In genomic region chr14:26595695-26596365, GRCm38 (mm10) we compare ENCODE assay signal across 15 mouse cellular contexts. TPM values are rescaled to one million over a fixed set of nuclear protein-coding genes. Genes with fewer than 3 reads are reported as not detected.
DNase-seq lines count a peak whose midpoint lies in the region; ATAC-seq and TF ChIP-seq lines count a peak whose summit lies in the region.
"Had no signal": no experiment of that assay in that cellular context is flagged by ENCODE, and none has a peak within 500 bp of the region (broad histone marks: within the 10 kb centered on the region; RNA-seq: fewer than 3 reads in every experiment).

No protein-coding gene starts in this region.

- no peak for TF ChIP-seq POLR2A in kidney, adult 2 months (IDR thresholded peaks at IDR 0.05; ENCODE audit: low read depth, low read length)

- no peak overlapping the region for H3K4me3 ChIP-seq in kidney, adult 2 months (ENCODE audit: insufficient read depth, low read depth, low read length)
- no peak overlapping the region for H3K4me3 ChIP-seq in liver, postnatal 0 days (ENCODE audit: low read depth, low read length)
- H3K4me3 ChIP-seq in hindbrain, postnatal 0 days (ENCODE audit: low read length): no peak overlapping the region
- H3K4me3 ChIP-seq: forebrain, embryonic 12.5 days had no signal

- WGBS in kidney, adult 2 months: 52% methylated on average over 5 of the region's 5 CpGs
- WGBS in liver, postnatal 0 days (ENCODE audit: insufficient replicate concordance): 40% methylated on average over 5 of the region's 5 CpGs
- 90% methylated on average over 5 of the region's 5 CpGs for WGBS in hindbrain, postnatal 0 days

- 0 out of 2 replicates have a peak, but pooled peaks cover 2% of the 10 kb centered on the region for H3K4me1 ChIP-seq in kidney, adult 2 months (ENCODE audit: control insufficient read depth, insufficient read depth, low read length)
- H3K4me1 ChIP-seq in liver, postnatal 0 days (ENCODE audit: insufficient read depth): peaks cover 2% of the 10 kb centered on the region; the same call in 1 of the 2 replicates
- H3K4me1 ChIP-seq in hindbrain, postnatal 0 days (ENCODE audit: insufficient read depth, low read length): no peaks in the 10 kb centered on the region
- H3K4me1 ChIP-seq: forebrain, embryonic 12.5 days had no signal

- TF ChIP-seq EP300 in liver, postnatal 0 days (IDR thresholded peaks at IDR 0.05; ENCODE audit: low read depth): peak; percentile 77

- H3K9me3 ChIP-seq in liver, postnatal 0 days (ENCODE audit: low read length): no peaks in the 10 kb centered on the region
- H3K9me3 ChIP-seq in hindbrain, postnatal 0 days (ENCODE audit: low read length): 0 out of 2 replicates have a peak, but pooled peaks cover 2% of the 10 kb centered on the region

- TF ChIP-seq CTCF in kidney, adult 2 months (conservative IDR thresholded peaks at IDR 0.05; ENCODE audit: insufficient read depth, insufficient read length, low read depth, low read length): no peak
- no peak for TF ChIP-seq CTCF in liver, postnatal 0 days (IDR thresholded peaks at IDR 0.05; ENCODE audit: low read depth)
- TF ChIP-seq CTCF in hindbrain, postnatal 0 days (IDR thresholded peaks at IDR 0.05; ENCODE audit: low read depth): no peak

- H3K4me2 ChIP-seq in liver, postnatal 0 days (ENCODE audit: low read depth, low read length): peak overlapping the region; percentile 42
- no peak overlapping the region for H3K4me2 ChIP-seq in hindbrain, postnatal 0 days (ENCODE audit: low read depth, low read length)
- H3K4me2 ChIP-seq: forebrain, embryonic 12.5 days had no signal

- H3K36me3 ChIP-seq in kidney, adult 2 months (ENCODE audit: control insufficient read depth, insufficient read depth, low read length): peaks cover 2% of the 10 kb centered on the region
- peaks cover 5% of the 10 kb centered on the region; the same call in 1 of the 2 replicates for H3K36me3 ChIP-seq in liver, postnatal 0 days (replicated peaks; ENCODE audit: insufficient read depth, low read length)
- peaks cover 9% of the 10 kb centered on the region for H3K36me3 ChIP-seq in hindbrain, postnatal 0 days (ENCODE audit: insufficient read depth, low read length)

- ATAC-seq in liver, postnatal 0 days: peak; percentile 62
- no peak for ATAC-seq in hindbrain, postnatal 0 days
- ATAC-seq: hindbrain, embryonic 16.5 days; lung, postnatal 0 days had no signal

- H3K9ac ChIP-seq in liver, postnatal 0 days (replicated peaks): no peak overlapping the region
- H3K9ac ChIP-seq in hindbrain, postnatal 0 days (replicated peaks; ENCODE audit: low read length): no peak overlapping the region
- H3K9ac ChIP-seq: forebrain, embryonic 12.5 days had no signal

- H3K27me3 ChIP-seq in kidney, adult 2 months (replicated peaks; ENCODE audit: control insufficient read depth, insufficient read depth, low read length): no peaks in the 10 kb centered on the region
- no peaks in the 10 kb centered on the region for H3K27me3 ChIP-seq in liver, postnatal 0 days (ENCODE audit: insufficient read depth, low read length)
- H3K27me3 ChIP-seq in hindbrain, postnatal 0 days (ENCODE audit: insufficient read depth, low read length): no peaks in the 10 kb centered on the region
- H3K27me3 ChIP-seq: forebrain, embryonic 12.5 days had no signal

- H3K27ac ChIP-seq in kidney, adult 2 months (ENCODE audit: insufficient read depth, low read depth, low read length): peak overlapping the region; percentile 16; the same call in 1 of the 2 replicates
- peak overlapping the region; percentile 71 for H3K27ac ChIP-seq in liver, postnatal 0 days (ENCODE audit: low read depth)
- H3K27ac ChIP-seq in hindbrain, postnatal 0 days: no peak overlapping the region
- H3K27ac ChIP-seq: forebrain, embryonic 12.5 days had no signal

- peak; percentile 62 for DNase-seq in kidney, adult 2 months
- DNase-seq in kidney, adult 18-20 months: no peak
- peak; percentile 66 for DNase-seq in c-Kit-positive CD71-positive TER-119-positive erythroid progenitor cells, embryonic 14.5 days (ENCODE audit: low spot score)
- peak; percentile 45 to 53 for DNase-seq in kidney, postnatal 36 days
- no peak for DNase-seq in liver, postnatal 0 days
- DNase-seq in hindbrain, postnatal 0 days (ENCODE audit: low spot score): no peak
- no peak for DNase-seq in urinary bladder, postnatal 25 days (ENCODE audit: low spot score)
- no peak for DNase-seq in layer of hippocampus, postnatal 10 days (ENCODE audit: low spot score in 2 of 2)
- DNase-seq: adrenal gland, postnatal 14 days; cerebellum, adult 8-10 months; gastrocnemius, postnatal 25 days; heart, postnatal 10 days had no signal

RNA-seq across cellular contexts. Expression of gene Dennd6a, which starts 22.2 kb away (rescaled TPM):
- polyA plus RNA-seq in kidney, adult 2 months (2012; rRNA removed): 11.5 and 12.0 TPM in 2 replicates
- polyA plus RNA-seq in liver, postnatal 0 days (2015; fragmentation: Nextera tagmentation; extraction: Ambion mirVana): 9.9 and 11.8 TPM in 2 replicates
- total RNA-seq in hindbrain, postnatal 0 days (2014; rRNA removed): 23.8 and 33.8 TPM in 2 replicates
- 13.7 and 14.9 TPM in 2 replicates for polyA plus RNA-seq in hindbrain, postnatal 0 days (2015; fragmentation: Nextera tagmentation; extraction: Ambion mirVana)
- 10 to 100 TPM; 26.2 to 28.6 TPM for total RNA-seq in layer of hippocampus, postnatal 10 days (2021)

RNA-seq across cellular contexts. Expression of gene Arf4, which starts 42.0 kb away (rescaled TPM):
- polyA plus RNA-seq in kidney, adult 2 months (2012; rRNA removed): 96.1 and 120 TPM in 2 replicates
- polyA plus RNA-seq in liver, postnatal 0 days (2015; fragmentation: Nextera tagmentation; extraction: Ambion mirVana): 196 and 201 TPM in 2 replicates
- total RNA-seq in hindbrain, postnatal 0 days (2014; rRNA removed): 111 and 119 TPM in 2 replicates
- 385 and 395 TPM in 2 replicates for polyA plus RNA-seq in hindbrain, postnatal 0 days (2015; fragmentation: Nextera tagmentation; extraction: Ambion mirVana)
- total RNA-seq in layer of hippocampus, postnatal 10 days (2021): 100 to 1,000 TPM; 160 to 169 TPM

Comparison
In these comparisons a context has a peak if more than half of its experiments do, and no peak if none do; other contexts are left out.
1. DNase-seq: peak in kidney, adult 2 months (single experiment), c-Kit-positive CD71-positive TER-119-positive erythroid progenitor cells, embryonic 14.5 days (single experiment) and kidney, postnatal 36 days (2 of 2); none in kidney, adult 18-20 months (single experiment), liver, postnatal 0 days (single experiment), hindbrain, postnatal 0 days (single experiment), urinary bladder, postnatal 25 days (single experiment) and layer of hippocampus, postnatal 10 days (0 of 2).